Mouse (Mus musculus) brain, embryonic 14.5 days (tissue): ENCODE measurements around the gene Sgo2a.

Experiments used
- CTCF ChIP-seq: fragments of 200-500 bp; IDR thresholded peaks from 2 replicates; pipeline ENCODE4 v1.5.1; 2012; ENCODE audit warnings: inconsistent platforms, mild to moderate bottlenecking, moderate library complexity, borderline replicate concordance; ENCODE audit not compliant: insufficient read depth, insufficient read length; ENCODE audit errors: extremely low read depth
- POLR2A ChIP-seq: fragments of 200-500 bp; IDR thresholded peaks from 2 replicates; pipeline ENCODE4 v1.6.1; 2012; ENCODE audit warnings: mild to moderate bottlenecking, inconsistent platforms, borderline replicate concordance; ENCODE audit not compliant: poor library complexity, insufficient read depth, insufficient read length, severe bottlenecking; ENCODE audit errors: extremely low read depth

DNA sequence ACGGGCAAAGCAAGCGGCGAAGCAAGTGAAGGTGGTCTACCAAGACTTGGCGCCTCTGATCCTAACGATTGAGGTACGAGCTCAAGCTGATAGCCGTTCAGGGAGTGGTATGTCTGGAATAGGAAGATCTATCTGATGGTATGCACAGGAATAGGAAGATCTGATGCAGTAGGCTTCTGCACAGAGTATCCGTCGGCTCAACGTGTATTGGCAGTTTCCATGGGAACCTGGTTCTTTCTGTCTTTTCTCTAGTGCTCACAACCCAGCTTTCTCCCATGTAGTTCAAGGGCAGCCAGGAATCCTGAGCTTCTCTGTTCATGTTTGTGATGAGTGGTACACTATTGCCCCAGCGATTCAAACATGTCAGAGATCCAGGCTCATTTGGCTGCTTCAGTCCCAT, 74.3 kb downstream of the Sgo2a start:
- TF ChIP-seq CTCF (no peak), POLR2A (no peak)
